Mouse (Mus musculus) heart, adult 2 months (tissue): ENCODE results near the gene Gsdma2.

Experiments
- CTCF ChIP-seq: fragments of 200-600 bp; IDR thresholded peaks from 2 replicates; pipeline ENCODE4 v1.8.1; 2022; ENCODE audit warnings: antibody characterized with exemption, mild to moderate bottlenecking, moderate library complexity
- EP300 ChIP-seq: fragments of 200-500 bp; IDR thresholded peaks from 2 replicates; pipeline ENCODE4 v1.6.1; 2011; ENCODE audit warnings: low read depth, low read length, control low read depth; ENCODE audit not compliant: insufficient read depth
- POLR2A ChIP-seq: fragments of 200-500 bp; IDR thresholded peaks from 2 replicates; pipeline ENCODE4 v1.6.1; 2011; ENCODE audit warnings: mild to moderate bottlenecking, low read depth, low read length, control low read depth; ENCODE audit not compliant: insufficient read depth

DNA sequence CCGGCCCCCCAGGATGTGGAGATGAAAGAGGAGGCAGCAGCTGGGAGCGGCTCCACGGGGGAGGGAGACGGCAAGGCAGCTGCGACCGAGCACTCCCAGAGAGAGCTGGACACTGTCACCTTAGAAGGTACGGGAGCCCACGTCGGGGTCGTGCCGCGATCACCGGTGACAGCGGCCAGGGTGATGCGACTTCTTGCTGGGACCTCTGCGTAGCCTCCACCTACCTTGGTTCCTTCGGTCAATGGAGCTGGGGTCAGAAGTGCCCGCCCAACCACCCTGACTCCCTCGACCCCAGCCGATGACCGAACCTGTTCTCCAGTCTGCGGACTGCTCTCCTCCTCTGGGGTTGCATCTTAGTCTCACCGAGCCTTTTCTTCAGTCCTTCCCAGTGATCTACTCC lies 36.3 kb downstream of the Gsdma2 start:
- TF ChIP-seq CTCF: no peak
- TF ChIP-seq POLR2A: no peak
- TF ChIP-seq EP300: no peak
